Mouse (Mus musculus) adrenal gland, postnatal 25 days (tissue): ENCODE data around the gene Sdhd. TPM values are rescaled to one million over a fixed set of nuclear protein-coding genes. Genes with fewer than 3 reads are reported as not detected.
"Not testable (repeated sequence)": the region's sequence is repeated elsewhere in the genome, so short reads cannot be mapped to it uniquely, and the experiment has no call there.

ENCODE experiments used
- DNase-seq: peaks from one replicate; pipeline ENCODE4 v3.0.0; 2021; ENCODE audit warnings: mixed read lengths
- long read RNA-seq: library from polyadenylated mRNA; stranded (forward); transcript quantifications from one replicate; pipeline ENCODE4 v2.0.0, GENCODE M21; 2021
- total RNA-seq: library from RNA; stranded (reverse); gene quantifications from 2 replicates; pipeline ENCODE4 v1.2.3, GENCODE M21; 2021

Gene Sdhd
- total RNA-seq = 234 and 247 TPM in 2 replicates
- long read RNA-seq, transcript Sdhd-201 (4 exons, 1,231 nt) = major isoform, 379 of 424 reads
- long read RNA-seq, partial matches to known transcripts = 34 of 424 reads
- long read RNA-seq, other reads (novel, unspliced or antisense) = 11 of 424 reads

GRCm38 (mm10) chr9:50603189-50603997 is at the start of gene Sdhd, which contains the start of gene Timm8b:
Sdhd (minus strand) TSS chr9:50603812.
Timm8b (plus strand) TSS chr9:50603910.
- DNase-seq = peak; percentile 91

- no peak for DNase-seq
Observed at GRCm38 (mm10) chr9:50650503-50650902, 46.9 kb upstream of the Sdhd start.

- no peak for DNase-seq
Observed at GRCm38 (mm10) chr9:50646826-50647370, 43.3 kb upstream of the Sdhd start.

GRCm38 (mm10) chr9:50634270-50634669 is 30.7 kb upstream of the Sdhd start:
- no peak for DNase-seq

- no peak for DNase-seq
Observed at GRCm38 (mm10) chr9:50633059-50633458, 29.4 kb upstream of the Sdhd start.

GRCm38 (mm10) chr9:50632016-50632688 is 28.5 kb upstream of the Sdhd start:
- no peak for DNase-seq

GRCm38 (mm10) chr9:50630903-50631302 is 27.3 kb upstream of the Sdhd start:
- not testable (repeated sequence) for DNase-seq

- DNase-seq = no peak
Observed at GRCm38 (mm10) chr9:50617794-50618330, 14.2 kb upstream of the Sdhd start.

- peak; percentile 81 for DNase-seq
Observed at GRCm38 (mm10) chr9:50616766-50617603, 13.4 kb upstream of the Sdhd start, which contains the start of the genes Pih1d2 and Nkapd1. Pih1d2 (plus strand) TSS chr9:50617321. Nkapd1 (minus strand) TSS chr9:50617464.

GRCm38 (mm10) chr9:50616161-50616560 is 12.5 kb upstream of the Sdhd start:
- no peak for DNase-seq

- DNase-seq = no peak
Observed at GRCm38 (mm10) chr9:50612115-50612514, 8.5 kb upstream of the Sdhd start.

- DNase-seq = no peak
Observed at GRCm38 (mm10) chr9:50604338-50604737, 726 bp upstream of the Sdhd start.

- no peak for DNase-seq
Observed at GRCm38 (mm10) chr9:50603998-50604324, 349 bp upstream of the Sdhd start.

- no peak for DNase-seq
Observed at GRCm38 (mm10) chr9:50602055-50602845, 1.4 kb downstream of the Sdhd start.

GRCm38 (mm10) chr9:50601536-50601935 is 2.1 kb downstream of the Sdhd start:
- no peak for DNase-seq

- DNase-seq = no peak
Observed at GRCm38 (mm10) chr9:50596973-50597372, 6.6 kb downstream of the Sdhd start.

GRCm38 (mm10) chr9:50594794-50595417 is 8.7 kb downstream of the Sdhd start:
- no peak for DNase-seq

- peak; percentile 21 for DNase-seq
Observed at GRCm38 (mm10) chr9:50593544-50593943, 10.1 kb downstream of the Sdhd start.

GRCm38 (mm10) chr9:50592955-50593354 is 10.7 kb downstream of the Sdhd start:
- DNase-seq = no peak

- DNase-seq = peak; percentile 13
Observed at GRCm38 (mm10) chr9:50590856-50591518, 12.6 kb downstream of the Sdhd start.
